In the genomic region with DNA sequence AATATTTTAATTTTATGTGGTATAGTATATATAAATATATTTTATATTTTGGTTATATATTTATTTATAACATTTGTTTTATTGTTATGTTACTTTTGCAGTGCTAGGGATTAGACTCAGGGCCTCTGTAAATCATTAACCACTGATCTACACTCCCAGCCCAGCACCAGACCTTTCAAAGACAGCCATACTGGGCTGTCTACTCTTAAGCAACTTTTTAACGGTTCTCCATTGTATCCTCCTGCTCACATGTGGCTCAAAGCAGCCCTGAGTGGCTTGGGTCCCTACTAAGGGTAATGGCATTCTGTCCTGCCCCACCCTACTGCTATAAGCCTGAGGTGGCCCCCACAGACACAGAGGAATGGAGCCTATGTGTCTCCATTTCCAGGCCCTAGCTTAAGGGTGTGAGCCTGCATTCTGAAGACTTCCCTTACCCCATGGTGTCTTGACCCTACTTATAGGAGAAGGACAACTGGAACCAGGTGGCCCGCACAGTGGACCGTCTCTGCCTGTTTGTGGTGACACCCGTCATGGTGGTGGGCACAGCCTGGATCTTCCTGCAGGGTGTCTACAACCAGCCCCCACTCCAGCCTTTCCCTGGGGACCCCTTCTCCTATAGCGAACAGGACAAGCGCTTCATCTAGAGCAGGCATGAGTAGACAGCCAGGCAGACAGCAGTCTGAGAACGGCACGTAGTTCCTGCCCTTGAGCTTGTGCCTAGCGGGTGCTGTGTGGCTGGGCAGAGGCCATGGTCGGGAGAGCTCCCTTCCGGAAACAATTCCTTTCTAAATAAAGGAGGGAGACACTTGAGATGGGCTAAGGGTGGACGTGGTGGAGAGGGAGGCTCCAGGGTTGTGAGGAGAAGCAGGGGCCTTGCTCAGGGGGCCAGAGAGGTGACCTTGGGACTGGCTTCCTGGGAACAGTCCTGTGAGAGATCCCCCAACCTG, we compare ENCODE assay signal across 30 mouse cellular contexts. TPM values are rescaled to one million over a fixed set of nuclear protein-coding genes. Genes with fewer than 3 reads are reported as not detected.
DNase-seq lines count a peak whose midpoint lies in the region; ATAC-seq and TF ChIP-seq lines count a peak whose summit lies in the region.
"Had no signal": no experiment of that assay in that cellular context is flagged by ENCODE, and none has a peak within 500 bp of the region (broad histone marks: within the 10 kb centered on the region; RNA-seq: fewer than 3 reads in every experiment).

No protein-coding gene starts in this region.

- TF ChIP-seq CTCF in stomach, postnatal 0 days (IDR thresholded peaks at IDR 0.05; ENCODE audit: low read depth), result no peak

- no peak overlapping the region for H3K9ac ChIP-seq in embryonic facial prominence, embryonic 13.5 days
- H3K9ac ChIP-seq in heart, embryonic 16.5 days (ENCODE audit: low read length), result no peak overlapping the region
- H3K9ac ChIP-seq in stomach, embryonic 14.5 days (replicated peaks; ENCODE audit: low read depth, low read length), result no peak overlapping the region
- no peak overlapping the region for H3K9ac ChIP-seq in stomach, postnatal 0 days (ENCODE audit: low read length)
- H3K9ac ChIP-seq: embryonic facial prominence, embryonic 12.5 days; forebrain, embryonic 13.5 days; hindbrain, embryonic 12.5 days; midbrain, embryonic 13.5 days; neural tube, embryonic 12.5 days had no signal

- no peak for TF ChIP-seq POLR2A in myocyte (IDR thresholded peaks at IDR 0.05; ENCODE audit: insufficient read length, low read depth)

- H3K27me3 ChIP-seq in embryonic facial prominence, embryonic 13.5 days, result no peaks in the 10 kb centered on the region; the same call in none of the 2 replicates
- peaks cover 10% of the 10 kb centered on the region; the same call in 1 of the 2 replicates for H3K27me3 ChIP-seq in embryonic facial prominence, embryonic 10.5 days (replicated peaks; ENCODE audit: low read depth, poor library complexity, severe bottlenecking)
- 0 out of 2 replicates have a peak, but pooled peaks cover 2% of the 10 kb centered on the region for H3K27me3 ChIP-seq in heart, embryonic 16.5 days (ENCODE audit: control insufficient read depth, insufficient read depth, low read length)
- H3K27me3 ChIP-seq in stomach, embryonic 14.5 days (ENCODE audit: control insufficient read depth, insufficient read depth, low read length), result no peaks in the 10 kb centered on the region
- no peaks in the 10 kb centered on the region for H3K27me3 ChIP-seq in stomach, postnatal 0 days (ENCODE audit: control insufficient read depth, insufficient read depth, low read length)
- H3K27me3 ChIP-seq in myocyte (ENCODE audit: control insufficient read depth, insufficient read depth, insufficient read length), result no peaks in the 10 kb centered on the region
- H3K27me3 ChIP-seq: forebrain, embryonic 13.5 days; hindbrain, embryonic 12.5 days; neural tube, embryonic 12.5 days had no signal

- ATAC-seq in embryonic facial prominence, embryonic 13.5 days (ENCODE audit: insufficient number of reproducible peaks, insufficient read depth, low FRiP score, low TSS enrichment, low read depth), result peak; percentile 16; the same call in 1 of the 2 replicates
- peak; percentile 51 for ATAC-seq in heart, embryonic 16.5 days (replicated peaks; ENCODE audit: extremely low read depth, insufficient read depth, low FRiP score)
- 0 out of 2 replicates have a peak, but pooled peaks have one; percentile 4 for ATAC-seq in stomach, embryonic 14.5 days (ENCODE audit: insufficient number of reproducible peaks, insufficient read depth, low FRiP score, low read depth)
- ATAC-seq in stomach, postnatal 0 days (ENCODE audit: low FRiP score, low TSS enrichment), result no peak
- ATAC-seq: activated CD4-positive, CD25-positive, alpha-beta regulatory T cell, adult 4 months; forebrain, embryonic 13.5 days; midbrain, embryonic 13.5 days had no signal

- TF ChIP-seq EP300 in stomach, postnatal 0 days (optimal IDR thresholded peaks at IDR 0.05), result no peak

- H3ac ChIP-seq in myocyte (ENCODE audit: control insufficient read depth, insufficient read length), result no peak overlapping the region

- 81% methylated on average over 12 of the region's 12 CpGs for WGBS in embryonic facial prominence, embryonic 13.5 days
- 78% methylated on average over 12 of the region's 12 CpGs for WGBS in embryonic facial prominence, embryonic 10.5 days
- 59% methylated on average over 12 of the region's 12 CpGs for WGBS in heart, embryonic 16.5 days
- whole genome bisulfite sequencing in stomach, embryonic 14.5 days, result 66% methylated on average over 12 of the region's 12 CpGs
- WGBS in stomach, postnatal 0 days, result 73% methylated on average over 12 of the region's 12 CpGs

- H3K36me3 ChIP-seq in embryonic facial prominence, embryonic 13.5 days, result no peaks in the 10 kb centered on the region
- H3K36me3 ChIP-seq in embryonic facial prominence, embryonic 10.5 days (replicated peaks), result no peaks in the 10 kb centered on the region
- H3K36me3 ChIP-seq in heart, embryonic 16.5 days (ENCODE audit: control insufficient read depth, insufficient read depth), result no peaks in the 10 kb centered on the region
- H3K36me3 ChIP-seq in stomach, embryonic 14.5 days (ENCODE audit: control insufficient read depth, insufficient read depth, low read length), result no peaks in the 10 kb centered on the region
- no peaks in the 10 kb centered on the region for H3K36me3 ChIP-seq in stomach, postnatal 0 days (ENCODE audit: control insufficient read depth, insufficient read depth, low read length)
- peaks cover 29% of the 10 kb centered on the region for H3K36me3 ChIP-seq in myocyte (ENCODE audit: control insufficient read depth, insufficient read depth)
- H3K36me3 ChIP-seq: embryonic facial prominence, embryonic 12.5 days; hindbrain, embryonic 12.5 days; midbrain, embryonic 13.5 days; neural tube, embryonic 12.5 days had no signal

- DNase-seq in embryonic facial prominence, embryonic 10.5 days (ENCODE audit: low spot score), result no peak
- DNase-seq in heart, postnatal 4 days, result no peak
- no peak for DNase-seq in stomach, postnatal 0 days (ENCODE audit: low spot score)
- no peak for DNase-seq in gastrocnemius, adult 18-20 months (ENCODE audit: low spot score)
- DNase-seq: adrenal gland, adult 8-10 months; cerebellum, adult 18-20 months; gastrocnemius, adult 2 months; lung, adult 2 months; lung, postnatal 36 days; right cerebral cortex, postnatal 14 days; thymus, postnatal 25 days had no signal

- no peaks in the 10 kb centered on the region for H3K4me1 ChIP-seq in embryonic facial prominence, embryonic 13.5 days
- H3K4me1 ChIP-seq in embryonic facial prominence, embryonic 10.5 days, result no peaks in the 10 kb centered on the region
- peaks cover 3% of the 10 kb centered on the region for H3K4me1 ChIP-seq in heart, embryonic 16.5 days (ENCODE audit: control insufficient read depth, insufficient read depth, low read length)
- H3K4me1 ChIP-seq in stomach, embryonic 14.5 days (ENCODE audit: control insufficient read depth, insufficient read depth, low read length), result no peaks in the 10 kb centered on the region
- H3K4me1 ChIP-seq in stomach, postnatal 0 days (replicated peaks; ENCODE audit: control insufficient read depth, insufficient read depth), result no peaks in the 10 kb centered on the region
- H3K4me1 ChIP-seq: embryonic facial prominence, embryonic 12.5 days; forebrain, embryonic 13.5 days; hindbrain, embryonic 12.5 days; megakaryocyte, embryonic 14.5 days; midbrain, embryonic 13.5 days; neural tube, embryonic 12.5 days had no signal

- H3K9me3 ChIP-seq in embryonic facial prominence, embryonic 13.5 days, result no peaks in the 10 kb centered on the region
- no peaks in the 10 kb centered on the region for H3K9me3 ChIP-seq in embryonic facial prominence, embryonic 10.5 days
- no peaks in the 10 kb centered on the region for H3K9me3 ChIP-seq in heart, embryonic 16.5 days (replicated peaks; ENCODE audit: control insufficient read depth, low read length)
- no peaks in the 10 kb centered on the region for H3K9me3 ChIP-seq in stomach, embryonic 14.5 days (ENCODE audit: control insufficient read depth, low read depth, low read length)
- no peaks in the 10 kb centered on the region for H3K9me3 ChIP-seq in stomach, postnatal 0 days (ENCODE audit: control insufficient read depth, low read length)
- H3K9me3 ChIP-seq: embryonic facial prominence, embryonic 12.5 days; forebrain, embryonic 13.5 days; hindbrain, embryonic 12.5 days; midbrain, embryonic 13.5 days; neural tube, embryonic 12.5 days had no signal

- no peak overlapping the region for H3K27ac ChIP-seq in embryonic facial prominence, embryonic 13.5 days
- H3K27ac ChIP-seq in embryonic facial prominence, embryonic 10.5 days (replicated peaks), result no peak overlapping the region
- peak overlapping the region; percentile 41; the same call in 1 of the 2 replicates for H3K27ac ChIP-seq in heart, embryonic 16.5 days (ENCODE audit: low read length)
- no peak overlapping the region for H3K27ac ChIP-seq in stomach, embryonic 14.5 days (ENCODE audit: low read length)
- H3K27ac ChIP-seq in stomach, postnatal 0 days (replicated peaks), result no peak overlapping the region
- H3K27ac ChIP-seq: embryonic facial prominence, embryonic 12.5 days; forebrain, embryonic 13.5 days; gastrocnemius, adult 2 months; hindbrain, embryonic 12.5 days; midbrain, embryonic 13.5 days; neural tube, embryonic 12.5 days had no signal

- no peaks in the 10 kb centered on the region for H3K79me2 ChIP-seq in myocyte (ENCODE audit: control insufficient read depth, insufficient read depth)

- H3K4me2 ChIP-seq in embryonic facial prominence, embryonic 13.5 days, result no peak overlapping the region
- H3K4me2 ChIP-seq in heart, embryonic 16.5 days (ENCODE audit: low read depth, low read length), result no peak overlapping the region
- no peak overlapping the region for H3K4me2 ChIP-seq in stomach, embryonic 14.5 days (replicated peaks; ENCODE audit: low read depth, low read length)
- H3K4me2 ChIP-seq in stomach, postnatal 0 days (replicated peaks; ENCODE audit: low read depth), result no peak overlapping the region
- H3K4me2 ChIP-seq in myocyte (ENCODE audit: low read depth), result peak overlapping the region; percentile 34
- H3K4me2 ChIP-seq: embryonic facial prominence, embryonic 12.5 days; forebrain, embryonic 13.5 days; hindbrain, embryonic 12.5 days; midbrain, embryonic 13.5 days; neural tube, embryonic 12.5 days had no signal

- H3K4me3 ChIP-seq in embryonic facial prominence, embryonic 13.5 days, result no peak overlapping the region
- no peak overlapping the region for H3K4me3 ChIP-seq in embryonic facial prominence, embryonic 10.5 days
- H3K4me3 ChIP-seq in heart, embryonic 16.5 days (ENCODE audit: low read length), result no peak overlapping the region
- H3K4me3 ChIP-seq in stomach, embryonic 14.5 days (ENCODE audit: low read depth, low read length), result no peak overlapping the region
- H3K4me3 ChIP-seq in stomach, postnatal 0 days (ENCODE audit: low read depth, low read length), result no peak overlapping the region
- H3K4me3 ChIP-seq in myocyte, result no peak overlapping the region
- H3K4me3 ChIP-seq: embryonic facial prominence, embryonic 12.5 days; erythroblast, embryonic 14.5 days; forebrain, embryonic 13.5 days; gastrocnemius, adult 2 months; hindbrain, embryonic 12.5 days; megakaryocyte, embryonic 14.5 days; midbrain, embryonic 13.5 days; neural tube, embryonic 12.5 days had no signal

RNA-seq across cellular contexts. Expression of gene Chrng, which starts 6.1 kb away (rescaled TPM):
- polyA plus RNA-seq in embryonic facial prominence, embryonic 13.5 days (2015; fragmentation: Nextera tagmentation; extraction: Ambion mirVana), result 2.9 and 3.0 TPM in 2 replicates
- polyA plus RNA-seq in embryonic facial prominence, embryonic 10.5 days (2016; fragmentation: Nextera tagmentation; extraction: Ambion mirVana), result 0.35 and 0.39 TPM in 2 replicates
- 1.1 and 1.6 TPM in 2 replicates for polyA plus RNA-seq in heart, embryonic 16.5 days (2015; fragmentation: Nextera tagmentation; extraction: Ambion mirVana)
- total RNA-seq in heart, postnatal 4 days (2021), result under 1 TPM; 0.14 TPM
- polyA plus RNA-seq in stomach, embryonic 14.5 days (2014; fragmentation: Nextera tagmentation; extraction: Ambion mirVana), result not detected in 2 replicates
- polyA plus RNA-seq in stomach, postnatal 0 days (2015; fragmentation: Nextera tagmentation; extraction: Ambion mirVana), result 0.36 and 0.38 TPM in 2 replicates
- 376 TPM for polyA plus RNA-seq in myocyte (2012; fragmentation: generic; extraction: Trizol)
- total RNA-seq in gastrocnemius, adult 18-20 months (2021), result not detected
- total RNA-seq: adrenal gland, adult 8-10 months; gastrocnemius, adult 2 months; layer of hippocampus, postnatal 10 days; left cerebral cortex, adult 8-10 months; monocyte, adult 5-6 weeks had no signal
- polyA plus RNA-seq: activated CD4-positive, CD25-positive, alpha-beta regulatory T cell, adult 4 months; erythroblast, embryonic 14.5 days; forebrain, embryonic 13.5 days; midbrain, embryonic 13.5 days had no signal

RNA-seq across cellular contexts. Expression of gene Chrnd, which starts 8.0 kb away (rescaled TPM):
- 0.87 and 1.0 TPM in 2 replicates for polyA plus RNA-seq in embryonic facial prominence, embryonic 13.5 days (2015; fragmentation: Nextera tagmentation; extraction: Ambion mirVana)
- 0.13 and 0.17 TPM in 2 replicates for polyA plus RNA-seq in embryonic facial prominence, embryonic 10.5 days (2016; fragmentation: Nextera tagmentation; extraction: Ambion mirVana)
- polyA plus RNA-seq in heart, embryonic 16.5 days (2015; fragmentation: Nextera tagmentation; extraction: Ambion mirVana), result 0.05 and 0.13 TPM in 2 replicates
- total RNA-seq in heart, postnatal 4 days (2021), result not detected
- not detected in 2 replicates for polyA plus RNA-seq in stomach, embryonic 14.5 days (2014; fragmentation: Nextera tagmentation; extraction: Ambion mirVana)
- 0.04 and 0.08 TPM in 2 replicates for polyA plus RNA-seq in stomach, postnatal 0 days (2015; fragmentation: Nextera tagmentation; extraction: Ambion mirVana)
- 208 TPM for polyA plus RNA-seq in myocyte (2012; fragmentation: generic; extraction: Trizol)
- 1 to 10 TPM; 2.4 to 3.2 TPM for total RNA-seq in gastrocnemius, adult 18-20 months (2021)
- total RNA-seq: adrenal gland, adult 8-10 months; layer of hippocampus, postnatal 10 days; left cerebral cortex, adult 8-10 months; monocyte, adult 5-6 weeks had no signal
- polyA plus RNA-seq: activated CD4-positive, CD25-positive, alpha-beta regulatory T cell, adult 4 months; erythroblast, embryonic 14.5 days; forebrain, embryonic 13.5 days; heart, postnatal 0 days; midbrain, embryonic 13.5 days had no signal

RNA-seq across cellular contexts. Expression of gene Prss56, which starts 15.3 kb away (rescaled TPM):
- polyA plus RNA-seq in embryonic facial prominence, embryonic 13.5 days (2015; fragmentation: Nextera tagmentation; extraction: Ambion mirVana), result not detected in 2 replicates
- polyA plus RNA-seq in embryonic facial prominence, embryonic 10.5 days (2016; fragmentation: Nextera tagmentation; extraction: Ambion mirVana), result 0.71 and 0.94 TPM in 2 replicates
- not detected in 2 replicates for polyA plus RNA-seq in heart, embryonic 16.5 days (2015; fragmentation: Nextera tagmentation; extraction: Ambion mirVana)
- total RNA-seq in heart, postnatal 4 days (2021), result not detected
- polyA plus RNA-seq in stomach, embryonic 14.5 days (2014; fragmentation: Nextera tagmentation; extraction: Ambion mirVana), result 0.14 TPM in 1 of 2 replicates, not detected in the other
- polyA plus RNA-seq in stomach, postnatal 0 days (2015; fragmentation: Nextera tagmentation; extraction: Ambion mirVana), result 0.04 TPM in 1 of 2 replicates, not detected in the other
- 0.16 TPM for polyA plus RNA-seq in myocyte (2012; fragmentation: generic; extraction: Trizol)
- total RNA-seq in gastrocnemius, adult 18-20 months (2021), result not detected
- total RNA-seq: adrenal gland, adult 8-10 months; gastrocnemius, adult 2 months; gastrocnemius, postnatal 4 days; monocyte, adult 5-6 weeks had no signal
- polyA plus RNA-seq: activated CD4-positive, CD25-positive, alpha-beta regulatory T cell, adult 4 months; erythroblast, embryonic 14.5 days; heart, postnatal 0 days; kidney, embryonic 14.5 days; limb, embryonic 11.5 days; lung, adult 2 months; midbrain, embryonic 13.5 days had no signal

RNA-seq across cellular contexts. Expression of gene Eif4e2, which starts 15.3 kb away (rescaled TPM):
- polyA plus RNA-seq in embryonic facial prominence, embryonic 13.5 days (2015; fragmentation: Nextera tagmentation; extraction: Ambion mirVana), result 167 and 170 TPM in 2 replicates
- 175 and 185 TPM in 2 replicates for polyA plus RNA-seq in embryonic facial prominence, embryonic 10.5 days (2016; fragmentation: Nextera tagmentation; extraction: Ambion mirVana)
- polyA plus RNA-seq in heart, embryonic 16.5 days (2015; fragmentation: Nextera tagmentation; extraction: Ambion mirVana), result 100 and 104 TPM in 2 replicates
- total RNA-seq in heart, postnatal 4 days (2021), result 10 to 100 TPM; 71.3 to 72.5 TPM
- polyA plus RNA-seq in stomach, embryonic 14.5 days (2014; fragmentation: Nextera tagmentation; extraction: Ambion mirVana), result 138 and 146 TPM in 2 replicates
- polyA plus RNA-seq in stomach, postnatal 0 days (2015; fragmentation: Nextera tagmentation; extraction: Ambion mirVana), result 128 and 135 TPM in 2 replicates
- polyA plus RNA-seq in myocyte (2012; fragmentation: generic; extraction: Trizol), result 221 TPM
- total RNA-seq in gastrocnemius, adult 18-20 months (2021), result 10 to 100 TPM; 49.6 to 51.0 TPM

RNA-seq across cellular contexts. Expression of gene Ecel1, which starts 42.1 kb away (rescaled TPM):
- polyA plus RNA-seq in embryonic facial prominence, embryonic 13.5 days (2015; fragmentation: Nextera tagmentation; extraction: Ambion mirVana), result 0.81 and 0.90 TPM in 2 replicates
- 1.2 and 3.1 TPM in 2 replicates for polyA plus RNA-seq in embryonic facial prominence, embryonic 10.5 days (2016; fragmentation: Nextera tagmentation; extraction: Ambion mirVana)
- 0.71 and 0.88 TPM in 2 replicates for polyA plus RNA-seq in heart, embryonic 16.5 days (2015; fragmentation: Nextera tagmentation; extraction: Ambion mirVana)
- total RNA-seq in heart, postnatal 4 days (2021), result under 1 TPM in 1 of 2 experiments, not detected in 1; 0.18 TPM
- 7.5 and 8.4 TPM in 2 replicates for polyA plus RNA-seq in stomach, embryonic 14.5 days (2014; fragmentation: Nextera tagmentation; extraction: Ambion mirVana)
- polyA plus RNA-seq in stomach, postnatal 0 days (2015; fragmentation: Nextera tagmentation; extraction: Ambion mirVana), result 2.2 and 2.3 TPM in 2 replicates
- polyA plus RNA-seq in myocyte (2012; fragmentation: generic; extraction: Trizol), result 0.06 TPM
- total RNA-seq in gastrocnemius, adult 18-20 months (2021), result not detected
- total RNA-seq: gastrocnemius, adult 2 months; monocyte, adult 5-6 weeks had no signal
- polyA plus RNA-seq: erythroblast, embryonic 14.5 days; lung, adult 2 months had no signal

Comparison
In these comparisons a context has a peak if more than half of its experiments do, and no peak if none do; other contexts are left out.
1. RNA of gene Chrng, which starts 6.1 kb away (polyA plus RNA-seq): 376 TPM in myocyte (single experiment); 2.9 to 3.0 TPM in embryonic facial prominence, embryonic 13.5 days, 1.1 to 1.6 TPM in heart, embryonic 16.5 days, 0.35 to 0.39 TPM in embryonic facial prominence, embryonic 10.5 days, 0.36 to 0.38 TPM in stomach, postnatal 0 days and not detected in stomach, embryonic 14.5 days; every median in the first group is over 10 times any median in the second.
2. RNA of gene Chrnd, which starts 8.0 kb away (polyA plus RNA-seq): 208 TPM in myocyte (single experiment); 0.87 to 1.0 TPM in embryonic facial prominence, embryonic 13.5 days, 0.13 to 0.17 TPM in embryonic facial prominence, embryonic 10.5 days, 0.05 to 0.13 TPM in heart, embryonic 16.5 days, 0.04 to 0.08 TPM in stomach, postnatal 0 days and not detected in stomach, embryonic 14.5 days; every median in the first group is over 100 times any median in the second.